In genomic region chr3:49527642-49528041, GRCm38 (mm10) we compare ENCODE assay signal across 19 mouse cellular contexts.
DNase-seq lines count a peak whose midpoint lies in the region; ATAC-seq lines count a peak whose summit lies in the region.
"Had no signal": no experiment of that assay in that cellular context is flagged by ENCODE, and none has a peak within 500 bp of the region (broad histone marks: within the 10 kb centered on the region; RNA-seq: fewer than 3 reads in every experiment).

No protein-coding gene starts in this region.

- H3K36me3 ChIP-seq in forebrain, embryonic 11.5 days (ENCODE audit: control insufficient read depth, insufficient read depth, low read length), result no peaks in the 10 kb centered on the region
- H3K36me3 ChIP-seq in forebrain, embryonic 16.5 days (ENCODE audit: control insufficient read depth, insufficient read depth), result no peaks in the 10 kb centered on the region
- H3K36me3 ChIP-seq in midbrain, embryonic 11.5 days (ENCODE audit: control insufficient read depth, insufficient read depth, low read length), result no peaks in the 10 kb centered on the region
- H3K36me3 ChIP-seq in midbrain, embryonic 13.5 days, result no peaks in the 10 kb centered on the region
- H3K36me3 ChIP-seq: G1E had no signal

- no peak overlapping the region for H3K4me3 ChIP-seq in forebrain, embryonic 11.5 days (ENCODE audit: low read depth, low read length)
- no peak overlapping the region for H3K4me3 ChIP-seq in forebrain, embryonic 16.5 days (replicated peaks; ENCODE audit: low read length)
- no peak overlapping the region for H3K4me3 ChIP-seq in midbrain, embryonic 11.5 days (ENCODE audit: low read depth, low read length)
- H3K4me3 ChIP-seq in midbrain, embryonic 13.5 days (replicated peaks), result no peak overlapping the region

- H3K4me1 ChIP-seq in forebrain, embryonic 11.5 days (replicated peaks; ENCODE audit: control insufficient read depth, insufficient read depth, low read length), result no peaks in the 10 kb centered on the region
- no peaks in the 10 kb centered on the region for H3K4me1 ChIP-seq in forebrain, embryonic 16.5 days (replicated peaks; ENCODE audit: control insufficient read depth, insufficient read depth, low read length)
- no peaks in the 10 kb centered on the region for H3K4me1 ChIP-seq in midbrain, embryonic 11.5 days (ENCODE audit: control insufficient read depth, insufficient read depth, low read length)
- H3K4me1 ChIP-seq in midbrain, embryonic 13.5 days (replicated peaks), result peaks cover 5% of the 10 kb centered on the region; the same call in 1 of the 2 replicates

- DNase-seq in forebrain, embryonic 11.5 days (ENCODE audit: low spot score), result no peak
- no peak for DNase-seq in midbrain, embryonic 11.5 days (ENCODE audit: low spot score, missing footprints)
- DNase-seq: adrenal gland, adult 2 months; adrenal gland, adult 8-10 months; adrenal gland, postnatal 10 days; adrenal gland, postnatal 14 days; adrenal gland, postnatal 25 days; adrenal gland, postnatal 36 days; B cell, adult 2 months; cerebellum, adult 11 months; cerebellum, adult 11-12 months; cerebellum, adult 18-20 months had no signal

- no peak overlapping the region for H3K9ac ChIP-seq in forebrain, embryonic 11.5 days (ENCODE audit: low read length)
- no peak overlapping the region for H3K9ac ChIP-seq in forebrain, embryonic 16.5 days (replicated peaks; ENCODE audit: low read depth, low read length)
- H3K9ac ChIP-seq in midbrain, embryonic 11.5 days (ENCODE audit: low read length), result no peak overlapping the region
- H3K9ac ChIP-seq in midbrain, embryonic 13.5 days (replicated peaks), result no peak overlapping the region

- no peak overlapping the region for H3K4me2 ChIP-seq in forebrain, embryonic 11.5 days (ENCODE audit: low read depth, low read length, severe bottlenecking)
- H3K4me2 ChIP-seq in forebrain, embryonic 16.5 days (ENCODE audit: low read length), result no peak overlapping the region
- no peak overlapping the region for H3K4me2 ChIP-seq in midbrain, embryonic 11.5 days
- H3K4me2 ChIP-seq in midbrain, embryonic 13.5 days (replicated peaks), result no peak overlapping the region

- ATAC-seq in forebrain, embryonic 11.5 days (replicated peaks; ENCODE audit: low FRiP score), result peak; percentile 63; the same call in 1 of the 2 replicates
- ATAC-seq in forebrain, embryonic 16.5 days, result no peak
- peak; percentile 52; the same call in 1 of the 2 replicates for ATAC-seq in midbrain, embryonic 11.5 days (ENCODE audit: low FRiP score)
- no peak for ATAC-seq in midbrain, embryonic 13.5 days
- ATAC-seq: activated CD4-positive, CD25-positive, alpha-beta regulatory T cell, adult 4 months; CD4-positive, CD25-positive, alpha-beta regulatory T cell, adult 4 months; Patski had no signal

- H3K27ac ChIP-seq in forebrain, embryonic 11.5 days (ENCODE audit: low read depth, low read length), result no peak overlapping the region
- H3K27ac ChIP-seq in forebrain, embryonic 16.5 days (ENCODE audit: low read length), result no peak overlapping the region
- H3K27ac ChIP-seq in midbrain, embryonic 11.5 days (ENCODE audit: low read depth, low read length), result no peak overlapping the region
- H3K27ac ChIP-seq in midbrain, embryonic 13.5 days, result no peak overlapping the region

- no peaks in the 10 kb centered on the region for H3K9me3 ChIP-seq in forebrain, embryonic 11.5 days (ENCODE audit: control insufficient read depth, low read length)
- H3K9me3 ChIP-seq in forebrain, embryonic 16.5 days (ENCODE audit: control insufficient read depth, low read length), result no peaks in the 10 kb centered on the region
- H3K9me3 ChIP-seq in midbrain, embryonic 11.5 days (ENCODE audit: control insufficient read depth, low read length), result no peaks in the 10 kb centered on the region
- H3K9me3 ChIP-seq in midbrain, embryonic 13.5 days, result no peaks in the 10 kb centered on the region
- H3K9me3 ChIP-seq: G1E had no signal

- H3K27me3 ChIP-seq in forebrain, embryonic 11.5 days (ENCODE audit: control insufficient read depth, insufficient read depth, low read length), result no peaks in the 10 kb centered on the region
- H3K27me3 ChIP-seq in forebrain, embryonic 16.5 days (replicated peaks; ENCODE audit: control insufficient read depth, insufficient read depth, low read length), result no peaks in the 10 kb centered on the region
- no peaks in the 10 kb centered on the region for H3K27me3 ChIP-seq in midbrain, embryonic 11.5 days (ENCODE audit: control insufficient read depth, insufficient read depth, low read length)
- no peaks in the 10 kb centered on the region for H3K27me3 ChIP-seq in midbrain, embryonic 13.5 days
- H3K27me3 ChIP-seq: CH12.LX had no signal

Comparison
In these comparisons a context has a peak if more than half of its experiments do, and no peak if none do; other contexts are left out.
1. ATAC-seq: peak in forebrain, embryonic 11.5 days (single experiment) and midbrain, embryonic 11.5 days (single experiment); none in forebrain, embryonic 16.5 days (single experiment) and midbrain, embryonic 13.5 days (single experiment).